Mouse (Mus musculus): ENCODE measurements around the gene Cmip.

Gene Cmip

GRCm38 (mm10) chr8:117258576-117259040 lies 1.7 kb downstream of the Cmip start:
- DNase-seq = no peak

GRCm38 (mm10) chr8:117259431-117260001 lies 2.7 kb downstream of the Cmip start:
- DNase-seq = peak; percentile 76 to 86

- DNase-seq = peak in 1 of 2 experiments; percentile 15
Observed at GRCm38 (mm10) chr8:117260234-117260929, 3.5 kb downstream of the Cmip start.

- no peak for DNase-seq
Observed at GRCm38 (mm10) chr8:117260930-117261475, 4.1 kb downstream of the Cmip start.

GRCm38 (mm10) chr8:117261702-117262101 lies 4.8 kb downstream of the Cmip start:
- peak in 1 of 2 experiments; percentile 20 for DNase-seq

GRCm38 (mm10) chr8:117262685-117263084 lies 5.8 kb downstream of the Cmip start:
- peak in 1 of 2 experiments; percentile 51 for DNase-seq

GRCm38 (mm10) chr8:117263442-117263841 lies 6.6 kb downstream of the Cmip start:
- no peak for DNase-seq

GRCm38 (mm10) chr8:117265079-117265478 lies 8.2 kb downstream of the Cmip start:
- peak in 1 of 2 experiments; percentile 21 for DNase-seq

- DNase-seq = no peak
Observed at GRCm38 (mm10) chr8:117267403-117268129, 10.7 kb downstream of the Cmip start.

GRCm38 (mm10) chr8:117278234-117278633 lies 21.4 kb downstream of the Cmip start:
- DNase-seq = no peak

- no peak for DNase-seq
Observed at GRCm38 (mm10) chr8:117278668-117279132, 21.8 kb downstream of the Cmip start.

- DNase-seq = peak; percentile 69 to 75
Observed at GRCm38 (mm10) chr8:117280488-117280887, 23.6 kb downstream of the Cmip start.

GRCm38 (mm10) chr8:117281676-117282075 lies 24.8 kb downstream of the Cmip start:
- DNase-seq = peak in 1 of 2 experiments; percentile 42

GRCm38 (mm10) chr8:117282141-117282950 lies 25.5 kb downstream of the Cmip start:
- peak; percentile 65 to 71 for DNase-seq

- DNase-seq = no peak
Observed at GRCm38 (mm10) chr8:117284768-117285484, 28.1 kb downstream of the Cmip start.

GRCm38 (mm10) chr8:117287966-117288365 lies 31.1 kb downstream of the Cmip start:
- peak; percentile 45 to 66 for DNase-seq

- no peak for DNase-seq
Observed at GRCm38 (mm10) chr8:117289016-117289415, 32.2 kb downstream of the Cmip start.

- no peak for DNase-seq
Observed at GRCm38 (mm10) chr8:117290506-117290905, 33.6 kb downstream of the Cmip start.

- DNase-seq = no peak
Observed at GRCm38 (mm10) chr8:117292262-117292661, 35.4 kb downstream of the Cmip start.

- no peak for DNase-seq
Observed at GRCm38 (mm10) chr8:117294812-117295211, 37.9 kb downstream of the Cmip start.

- peak; percentile 66 to 78 for DNase-seq
Observed at GRCm38 (mm10) chr8:117297913-117298518, 41.2 kb downstream of the Cmip start.
